8 mouse cellular contexts compared by ENCODE assay signal in genomic region chr16:37787558-37788194, GRCm38 (mm10). TPM values are rescaled to one million over a fixed set of nuclear protein-coding genes. Genes with fewer than 3 reads are reported as not detected.
A peak's percentile ranks its signal among the peaks of the same experiment; 100 is the strongest.
DNase-seq lines count a peak whose midpoint lies in the region; ATAC-seq lines count a peak whose summit lies in the region.

No protein-coding gene starts in this region.

- H3K4me1 ChIP-seq in heart, embryonic 13.5 days = peaks cover 88% of the 10 kb centered on the region
- H3K4me1 ChIP-seq in heart, embryonic 16.5 days (ENCODE audit: control insufficient read depth, insufficient read depth, low read length) = peaks cover 68% of the 10 kb centered on the region
- peaks cover 43% of the 10 kb centered on the region for H3K4me1 ChIP-seq in midbrain, embryonic 12.5 days

- intact Hi-C loops in left cerebral cortex, postnatal 14 days (cut with DNase I) = no loop called here

- 35% methylated on average over 9 of the region's 9 CpGs for WGBS in heart, embryonic 13.5 days
- WGBS in heart, embryonic 16.5 days = 25% methylated on average over 9 of the region's 9 CpGs
- WGBS in midbrain, embryonic 12.5 days = 33% methylated on average over 9 of the region's 9 CpGs

- H3K9ac ChIP-seq in heart, embryonic 13.5 days = peak overlapping the region; percentile 75
- peak overlapping the region; percentile 48 for H3K9ac ChIP-seq in heart, embryonic 16.5 days (ENCODE audit: low read length)
- H3K9ac ChIP-seq in midbrain, embryonic 12.5 days (replicated peaks) = no peak overlapping the region; the same call in 1 of the 2 replicates

- peak overlapping the region; percentile 39 for H3K4me2 ChIP-seq in heart, embryonic 13.5 days
- peak overlapping the region; percentile 42 for H3K4me2 ChIP-seq in heart, embryonic 16.5 days (ENCODE audit: low read depth, low read length)
- peak overlapping the region; percentile 35 for H3K4me2 ChIP-seq in midbrain, embryonic 12.5 days (replicated peaks)

- peak overlapping the region; percentile 96 for H3K27ac ChIP-seq in heart, embryonic 13.5 days (replicated peaks)
- H3K27ac ChIP-seq in heart, embryonic 16.5 days (ENCODE audit: low read length) = peak overlapping the region; percentile 90
- H3K27ac ChIP-seq in midbrain, embryonic 12.5 days (replicated peaks) = peak overlapping the region; percentile 81

- no peaks in the 10 kb centered on the region for H3K9me3 ChIP-seq in heart, embryonic 13.5 days
- H3K9me3 ChIP-seq in heart, embryonic 16.5 days (replicated peaks; ENCODE audit: control insufficient read depth, low read length) = no peaks in the 10 kb centered on the region
- H3K9me3 ChIP-seq in midbrain, embryonic 12.5 days = no peaks in the 10 kb centered on the region

- H3K27me3 ChIP-seq in heart, embryonic 13.5 days (replicated peaks) = no peaks in the 10 kb centered on the region
- no peaks in the 10 kb centered on the region for H3K27me3 ChIP-seq in heart, embryonic 16.5 days (ENCODE audit: control insufficient read depth, insufficient read depth, low read length)
- H3K27me3 ChIP-seq in midbrain, embryonic 12.5 days = peaks cover 24% of the 10 kb centered on the region; the same call in 1 of the 2 replicates

- no peak for DNase-seq in heart, adult 8-10 months (ENCODE audit: low spot score)
- peak; percentile 7 for DNase-seq in NIH3T3 (ENCODE audit: low read depth)
- no peak for DNase-seq in frontal cortex, postnatal 10 days (ENCODE audit: low spot score in 2 of 2)
- no peak for DNase-seq in layer of hippocampus, postnatal 10 days (ENCODE audit: low spot score in 2 of 2)
- no peak for DNase-seq in left cerebral cortex, postnatal 14 days (ENCODE audit: low spot score in 2 of 2)

- peak overlapping the region; percentile 1; the same call in 1 of the 2 replicates for H3K4me3 ChIP-seq in heart, embryonic 13.5 days
- 0 out of 2 replicates have a peak overlapping the region, but pooled peaks have one; percentile 0 for H3K4me3 ChIP-seq in heart, embryonic 16.5 days (ENCODE audit: low read length)
- H3K4me3 ChIP-seq in midbrain, embryonic 12.5 days = no peak overlapping the region

- no peak for ATAC-seq in heart, embryonic 13.5 days (ENCODE audit: extremely low read depth, insufficient number of reproducible peaks, low FRiP score, low TSS enrichment)
- no peak for ATAC-seq in heart, embryonic 16.5 days (replicated peaks; ENCODE audit: extremely low read depth, insufficient read depth, low FRiP score)
- ATAC-seq in midbrain, embryonic 12.5 days (ENCODE audit: low FRiP score, low read depth) = peak; percentile 69

- peaks cover 59% of the 10 kb centered on the region for H3K36me3 ChIP-seq in heart, embryonic 13.5 days
- peaks cover 12% of the 10 kb centered on the region for H3K36me3 ChIP-seq in heart, embryonic 16.5 days (ENCODE audit: control insufficient read depth, insufficient read depth)
- H3K36me3 ChIP-seq in midbrain, embryonic 12.5 days = no peaks in the 10 kb centered on the region; the same call in 1 of the 2 replicates

RNA-seq across cellular contexts. Expression of gene Fstl1, which starts 11.0 kb away (rescaled TPM):
- 429 and 466 TPM in 2 replicates for polyA plus RNA-seq in heart, embryonic 13.5 days (2015; fragmentation: Nextera tagmentation; extraction: Ambion mirVana)
- 10 to 100 TPM; 36.4 to 46.9 (median 43.4) TPM for total RNA-seq in heart, adult 8-10 months (2022)
- polyA plus RNA-seq in heart, embryonic 16.5 days (2015; fragmentation: Nextera tagmentation; extraction: Ambion mirVana) = 420 and 441 TPM in 2 replicates
- polyA plus RNA-seq in midbrain, embryonic 12.5 days (2016; fragmentation: Nextera tagmentation; extraction: Ambion mirVana) = 169 and 215 TPM in 2 replicates
- 10 to 100 TPM; 74.6 to 75.2 TPM for total RNA-seq in layer of hippocampus, postnatal 10 days (2021)
- total RNA-seq in left cerebral cortex, postnatal 14 days (2021) = 10 to 100 TPM; 44.8 to 49.1 TPM
